Mouse (Mus musculus): ENCODE data around the gene Pir.

The Pir gene

GRCm38 (mm10) chrX:164338591-164338990 is 69.4 kb downstream of the Pir start:
- no peak for DNase-seq (ENCODE audit: low read depth, low spot score)

- DNase-seq (ENCODE audit: low read depth, low spot score): no peak
Measured at GRCm38 (mm10) chrX:164345359-164345938, 76.3 kb downstream of the Pir start.

- DNase-seq (ENCODE audit: low read depth, low spot score): no peak
Measured at GRCm38 (mm10) chrX:164348937-164349336, 79.8 kb downstream of the Pir start.

- no peak for DNase-seq (ENCODE audit: low read depth, low spot score)
Measured at GRCm38 (mm10) chrX:164365153-164365865, 96.1 kb downstream of the Pir start.

- no peak for DNase-seq (ENCODE audit: low read depth, low spot score)
Measured at GRCm38 (mm10) chrX:164370576-164370975, 101.4 kb downstream of the Pir start.

GRCm38 (mm10) chrX:164373081-164373480 is 103.9 kb downstream of the Pir start, which contains the start of gene Vegfd:
Gene Vegfd, plus strand, starts transcription at chrX:164373378.
- DNase-seq (ENCODE audit: low read depth, low spot score): no peak

GRCm38 (mm10) chrX:164374586-164374985 is 105.4 kb downstream of the Pir start:
- DNase-seq (ENCODE audit: low read depth, low spot score): no peak

GRCm38 (mm10) chrX:164379721-164380120 is 110.5 kb downstream of the Pir start:
- DNase-seq (ENCODE audit: low read depth, low spot score): no peak

- DNase-seq (ENCODE audit: low read depth, low spot score): peak; percentile 84
Measured at GRCm38 (mm10) chrX:164381618-164382408, 112.6 kb downstream of the Pir start.

- DNase-seq (ENCODE audit: low read depth, low spot score): no peak
Measured at GRCm38 (mm10) chrX:164394091-164394490, 124.9 kb downstream of the Pir start.

- peak; percentile 16 for DNase-seq (ENCODE audit: low read depth, low spot score)
Measured at GRCm38 (mm10) chrX:164398456-164398855, 129.3 kb downstream of the Pir start.

GRCm38 (mm10) chrX:164405080-164405649 is 136.0 kb downstream of the Pir start:
- DNase-seq (ENCODE audit: low read depth, low spot score): no peak

GRCm38 (mm10) chrX:164406133-164407022 is 137.2 kb downstream of the Pir start:
- DNase-seq (ENCODE audit: low read depth, low spot score): peak; percentile 39

GRCm38 (mm10) chrX:164408301-164408927 is 139.2 kb downstream of the Pir start:
- DNase-seq (ENCODE audit: low read depth, low spot score): no peak

- DNase-seq (ENCODE audit: low read depth, low spot score): no peak
Measured at GRCm38 (mm10) chrX:164410562-164410961, 141.4 kb downstream of the Pir start.

- no peak for DNase-seq (ENCODE audit: low read depth, low spot score)
Measured at GRCm38 (mm10) chrX:164416803-164417202, 147.6 kb downstream of the Pir start.

GRCm38 (mm10) chrX:164418008-164418407 is 148.8 kb downstream of the Pir start:
- no peak for DNase-seq (ENCODE audit: low read depth, low spot score)

GRCm38 (mm10) chrX:164419471-164419939 is 150.3 kb downstream of the Pir start, which contains the start of gene Piga:
Gene Piga, plus strand, starts transcription at chrX:164419787.
- DNase-seq (ENCODE audit: low read depth, low spot score): peak; percentile 96

- DNase-seq (ENCODE audit: low read depth, low spot score): no peak
Measured at GRCm38 (mm10) chrX:164419955-164420354, 150.8 kb downstream of the Pir start.

- no peak for DNase-seq (ENCODE audit: low read depth, low spot score)
Measured at GRCm38 (mm10) chrX:164420518-164420917, 151.3 kb downstream of the Pir start.
